Mouse (Mus musculus) C2C12 (cell line): ENCODE data around the gene Bspry.

ENCODE experiments used
- CEBPB ChIP-seq: IDR thresholded peaks from one replicate; pipeline ENCODE4 v1.6.1; 2011; ENCODE audit warnings: low read depth, mild to moderate bottlenecking, control low read depth, moderate library complexity
- CTCF ChIP-seq: IDR thresholded peaks from one replicate; pipeline ENCODE4 v1.5.1; 2011; ENCODE audit not compliant: control insufficient read depth, insufficient read depth, insufficient read length
- FOSL1 ChIP-seq: IDR thresholded peaks from one replicate; pipeline ENCODE4 v1.8.0; 2011; ENCODE audit warnings: mild to moderate bottlenecking, low read length; ENCODE audit not compliant: poor library complexity, insufficient read depth, severe bottlenecking
- MYOD1 ChIP-seq: IDR thresholded peaks from one replicate; pipeline ENCODE4 v1.6.1; 2011; ENCODE audit warnings: low read depth; ENCODE audit not compliant: control insufficient read depth, insufficient read length
- USF1 ChIP-seq: IDR thresholded peaks from one replicate; pipeline ENCODE4 v1.6.1; 2011; ENCODE audit warnings: low read depth, mild to moderate bottlenecking, control low read depth, moderate library complexity

DNA sequence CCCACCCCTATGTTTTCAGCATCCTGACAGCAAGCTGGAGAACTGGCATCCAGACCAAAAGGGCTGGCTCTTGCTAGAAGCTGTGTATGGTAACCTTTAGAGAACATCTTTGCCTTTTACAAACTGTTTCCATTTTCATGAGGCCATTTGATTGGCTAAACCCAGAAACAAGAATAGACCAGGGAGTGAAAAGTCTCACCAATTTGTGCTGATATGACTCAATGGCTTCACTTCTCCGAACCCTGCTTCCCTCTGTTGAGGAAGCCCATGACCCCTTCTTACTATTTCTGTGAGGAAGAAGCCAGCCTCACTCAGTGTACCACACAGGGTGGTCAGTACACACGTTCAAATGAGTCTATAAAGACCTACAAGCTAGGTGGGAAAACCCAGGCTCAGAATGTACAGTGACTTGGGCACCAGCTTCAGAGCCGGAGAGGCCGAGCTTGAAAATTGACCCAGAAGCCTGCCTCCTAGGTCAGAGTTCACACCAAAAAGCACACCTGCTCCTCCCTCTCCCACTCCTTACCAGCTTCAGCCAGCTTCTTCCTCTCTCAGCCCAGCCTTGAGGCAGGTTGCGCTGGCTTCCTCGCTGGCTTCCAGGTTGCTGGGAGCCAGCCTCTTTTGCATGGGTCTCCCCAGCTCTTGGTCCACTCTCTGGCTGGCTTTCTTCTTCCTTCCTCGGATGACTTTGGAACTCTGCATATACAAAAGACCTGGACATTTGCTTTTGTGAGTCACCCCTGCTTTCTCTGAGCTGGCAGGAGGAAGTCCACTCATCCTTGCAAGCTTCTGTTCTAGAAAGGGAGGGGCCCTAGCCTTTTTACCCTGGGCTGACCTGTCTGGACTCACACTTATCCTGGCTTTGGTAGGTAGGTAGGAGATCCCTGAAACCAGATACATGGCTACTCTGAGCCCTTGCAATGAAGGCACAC is 45.6 kb upstream of the Bspry start:
- TF ChIP-seq USF1, result no peak
- no peak for TF ChIP-seq CTCF
- TF ChIP-seq MYOD1, result no peak
- no peak for TF ChIP-seq CEBPB
- no peak for TF ChIP-seq FOSL1
